Mouse (Mus musculus): ENCODE measurements at regions not wholly inside any gene's neighbourhood (a gene's known extent, or its start where the extent isn't known, plus 50 kb on each side); places are given as distances from the start of the nearest gene placed in this dataset.

- WGBS (ENCODE audit: insufficient replicate concordance) = 57% methylated on average over 8 of the region's 8 CpGs
- Histone ChIP-seq H3K4me2 (ENCODE audit: low read depth) (no peak overlapping the region), H3K4me3 (ENCODE audit: insufficient read depth in 1 of 2, low read depth in 2 of 2, low read length in 2 of 2) (no peak overlapping the region), H3K9ac (replicated peaks) (no peak overlapping the region), H3K27ac (no peak overlapping the region), H3K9me3 (ENCODE audit: control insufficient read depth, low read length) (no peaks in the 10 kb centered on the region), H3K27me3 (ENCODE audit: control insufficient read depth, insufficient read depth, low read length) (no peaks in the 10 kb centered on the region), H3K36me3 (replicated peaks; ENCODE audit: control insufficient read depth, insufficient read depth, low read depth) (no peaks in the 10 kb centered on the region), H3K4me1 (replicated peaks; ENCODE audit: control insufficient read depth in 2 of 2, insufficient read depth in 2 of 2, low read length in 1 of 2) (no peaks in the 10 kb centered on the region)
- DNase-seq (ENCODE audit: low read depth in 3 of 3, low spot score in 3 of 3) (no peak), ATAC-seq (ENCODE audit: insufficient read depth) (no peak)
- TF ChIP-seq CTCF (IDR thresholded peaks at IDR 0.05; ENCODE audit: low read depth) = no peak
- no peak for TF ChIP-seq EP300 (IDR thresholded peaks at IDR 0.05; ENCODE audit: low read depth)
Observed at GRCm38 (mm10) chr1:128835510-128835909, 243.4 kb upstream of the Cxcr4 start.

DNA sequence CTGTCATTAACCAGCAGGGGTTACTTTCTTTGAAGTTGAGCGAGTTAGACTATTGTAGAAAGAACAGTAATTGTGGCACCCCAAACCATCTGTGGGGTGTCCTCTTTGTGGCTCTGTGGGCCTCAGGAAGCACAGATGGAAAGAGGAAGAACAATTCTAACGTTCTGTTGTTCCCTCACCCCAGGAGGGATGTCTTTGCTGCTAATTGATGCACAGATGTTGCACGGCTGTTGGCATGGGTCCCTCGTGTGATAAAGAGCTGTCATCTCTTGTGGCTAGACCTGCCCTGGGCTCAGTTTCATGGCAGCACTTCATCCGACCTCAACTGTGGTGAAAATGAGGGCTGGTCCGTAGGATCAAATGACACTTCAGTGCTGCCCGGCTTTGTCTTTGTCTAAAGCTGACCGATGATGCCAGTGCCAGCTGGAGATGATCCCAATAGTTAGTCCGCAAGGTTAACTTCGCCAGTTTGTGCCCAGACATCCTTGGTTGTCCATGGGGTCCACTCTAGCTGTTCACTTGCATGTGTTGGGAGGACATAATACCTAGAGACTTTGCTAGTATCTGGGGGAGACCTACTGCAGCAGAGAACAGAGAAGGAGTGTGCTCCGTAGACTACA lies 241.1 kb upstream of the Cxcr4 start:
- H3K9me3 ChIP-seq (ENCODE audit: control insufficient read depth, low read length) = no peaks in the 10 kb centered on the region
- WGBS (ENCODE audit: insufficient replicate concordance) = 30% methylated on average over 11 of the region's 11 CpGs
- no peak overlapping the region for H3K9ac ChIP-seq (replicated peaks)
- no peak for DNase-seq (ENCODE audit: low read depth in 3 of 3, low spot score in 3 of 3)
- no peak for TF ChIP-seq CTCF (IDR thresholded peaks at IDR 0.05; ENCODE audit: low read depth)
- TF ChIP-seq EP300 (IDR thresholded peaks at IDR 0.05; ENCODE audit: low read depth) = no peak
- H3K4me1 ChIP-seq (replicated peaks; ENCODE audit: control insufficient read depth in 2 of 2, insufficient read depth in 2 of 2, low read length in 1 of 2) = no peaks in the 10 kb centered on the region
- no peaks in the 10 kb centered on the region for H3K27me3 ChIP-seq (ENCODE audit: control insufficient read depth, insufficient read depth, low read length)
- no peaks in the 10 kb centered on the region for H3K36me3 ChIP-seq (replicated peaks; ENCODE audit: control insufficient read depth, insufficient read depth, low read depth)
- H3K4me2 ChIP-seq (ENCODE audit: low read depth) = no peak overlapping the region
- no peak overlapping the region for H3K27ac ChIP-seq
- no peak overlapping the region for H3K4me3 ChIP-seq (ENCODE audit: insufficient read depth in 1 of 2, low read depth in 2 of 2, low read length in 2 of 2)
- ATAC-seq (ENCODE audit: insufficient read depth) = no peak

GRCm38 (mm10) chr1:128832201-128832883 lies 240.2 kb upstream of the Cxcr4 start:
- no peaks in the 10 kb centered on the region for H3K4me1 ChIP-seq (replicated peaks; ENCODE audit: control insufficient read depth in 2 of 2, insufficient read depth in 2 of 2, low read length in 1 of 2)
- no peak overlapping the region for H3K27ac ChIP-seq
- ATAC-seq (ENCODE audit: insufficient read depth) (no peak), DNase-seq (ENCODE audit: low read depth in 3 of 3, low spot score in 3 of 3) (peak; percentile 12 to 29 (median 17))
- H3K4me3 ChIP-seq (ENCODE audit: insufficient read depth in 1 of 2, low read depth in 2 of 2, low read length in 2 of 2) = peak overlapping the region; percentile 7 to 33; a peak in 2 of 4 replicates
- H3K9me3 ChIP-seq (ENCODE audit: control insufficient read depth, low read length) = no peaks in the 10 kb centered on the region
- no peaks in the 10 kb centered on the region for H3K36me3 ChIP-seq (replicated peaks; ENCODE audit: control insufficient read depth, insufficient read depth, low read depth)
- TF ChIP-seq EP300 (IDR thresholded peaks at IDR 0.05; ENCODE audit: low read depth) = no peak
- peak; percentile 85 for TF ChIP-seq CTCF (IDR thresholded peaks at IDR 0.05; ENCODE audit: low read depth)
- peak overlapping the region; percentile 48; the same call in 1 of the 2 replicates for H3K4me2 ChIP-seq (ENCODE audit: low read depth)
- whole genome bisulfite sequencing (ENCODE audit: insufficient replicate concordance) = 25% methylated on average over 18 of the region's 18 CpGs
- H3K27me3 ChIP-seq (ENCODE audit: control insufficient read depth, insufficient read depth, low read length) = no peaks in the 10 kb centered on the region
- no peak overlapping the region for H3K9ac ChIP-seq (replicated peaks)

DNA sequence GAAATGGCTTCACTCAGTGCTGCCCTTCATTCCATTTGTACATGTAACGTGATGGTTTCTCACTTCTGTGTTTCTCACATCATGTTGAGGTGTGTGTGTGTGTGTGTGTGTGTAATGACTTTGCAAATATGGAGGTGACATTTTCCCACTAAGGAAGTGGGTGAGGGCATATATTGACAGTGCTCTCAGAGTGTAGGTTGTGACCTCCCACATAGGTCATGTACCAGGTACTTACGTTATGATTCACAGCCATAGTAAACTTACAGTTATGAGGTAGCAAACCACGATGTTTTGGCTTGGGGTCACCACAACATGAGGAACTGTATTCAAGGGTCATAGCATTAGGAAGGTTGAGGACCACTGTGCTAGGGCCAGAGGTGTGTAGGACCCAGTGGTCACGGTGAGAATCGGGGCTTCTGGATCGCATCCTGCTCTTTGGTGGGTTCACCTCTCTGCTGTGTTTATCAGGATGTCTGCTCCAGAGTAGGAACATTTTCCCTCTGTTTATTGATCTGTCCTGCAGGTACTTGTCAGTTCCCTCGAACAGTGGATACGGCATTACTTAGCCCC lies 238.7 kb upstream of the Cxcr4 start:
- no peak for ATAC-seq (ENCODE audit: insufficient read depth)
- H3K4me1 ChIP-seq (replicated peaks; ENCODE audit: control insufficient read depth in 2 of 2, insufficient read depth in 2 of 2, low read length in 1 of 2) = no peaks in the 10 kb centered on the region
- TF ChIP-seq EP300 (IDR thresholded peaks at IDR 0.05; ENCODE audit: low read depth) = no peak
- TF ChIP-seq CTCF (IDR thresholded peaks at IDR 0.05; ENCODE audit: low read depth) = no peak

GRCm38 (mm10) chr1:128829536-128829935 lies 237.4 kb upstream of the Cxcr4 start:
- Histone ChIP-seq H3K27ac (no peak overlapping the region), H3K36me3 (replicated peaks; ENCODE audit: control insufficient read depth, insufficient read depth, low read depth) (no peaks in the 10 kb centered on the region), H3K9me3 (ENCODE audit: control insufficient read depth, low read length) (no peaks in the 10 kb centered on the region), H3K4me2 (ENCODE audit: low read depth) (no peak overlapping the region), H3K9ac (replicated peaks) (no peak overlapping the region), H3K4me3 (ENCODE audit: insufficient read depth in 1 of 2, low read depth in 2 of 2, low read length in 2 of 2) (no peak overlapping the region), H3K27me3 (ENCODE audit: control insufficient read depth, insufficient read depth, low read length) (no peaks in the 10 kb centered on the region), H3K4me1 (replicated peaks; ENCODE audit: control insufficient read depth in 2 of 2, insufficient read depth in 2 of 2, low read length in 1 of 2) (no peaks in the 10 kb centered on the region)
- WGBS (ENCODE audit: insufficient replicate concordance) = 21% methylated on average over 2 of the region's 2 CpGs
- no peak for ATAC-seq (ENCODE audit: insufficient read depth)
- DNase-seq (ENCODE audit: low read depth in 3 of 3, low spot score in 3 of 3) = no peak
- no peak for TF ChIP-seq EP300 (IDR thresholded peaks at IDR 0.05; ENCODE audit: low read depth)
- TF ChIP-seq CTCF (IDR thresholded peaks at IDR 0.05; ENCODE audit: low read depth) = no peak

More for the DNA sequence above, 238.7 kb upstream of the Cxcr4 start:
- H3K4me3 ChIP-seq (ENCODE audit: insufficient read depth in 1 of 2, low read depth in 2 of 2, low read length in 2 of 2) = no peak overlapping the region
- H3K27me3 ChIP-seq (ENCODE audit: control insufficient read depth, insufficient read depth, low read length) = no peaks in the 10 kb centered on the region
- H3K4me2 ChIP-seq (ENCODE audit: low read depth) = no peak overlapping the region
- H3K9me3 ChIP-seq (ENCODE audit: control insufficient read depth, low read length) = no peaks in the 10 kb centered on the region
- H3K9ac ChIP-seq (replicated peaks) = no peak overlapping the region
- H3K36me3 ChIP-seq (replicated peaks; ENCODE audit: control insufficient read depth, insufficient read depth, low read depth) = no peaks in the 10 kb centered on the region
- 68% methylated on average over 8 of the region's 8 CpGs for WGBS (ENCODE audit: insufficient replicate concordance)
- no peak for DNase-seq (ENCODE audit: low read depth in 3 of 3, low spot score in 3 of 3)
- H3K27ac ChIP-seq = no peak overlapping the region

All from liver, embryonic 14.5 days (tissue).